Mouse (Mus musculus) megakaryocyte, embryonic 14.5 days (primary cell): Measurements from ENCODE around the gene Tek. TPM values are rescaled to one million over a fixed set of nuclear protein-coding genes. Genes with fewer than 3 reads are reported as not detected.

Experiments
- H3K27me3 ChIP-seq: replicated peaks from 2 replicates; pipeline ENCODE3; 2012; ENCODE audit warnings: inconsistent platforms
- H3K36me3 ChIP-seq: replicated peaks from 2 replicates; pipeline ENCODE3; 2012; ENCODE audit warnings: low read length, inconsistent platforms, mixed read lengths
- H3K4me1 ChIP-seq: 2 replicates; pipeline ENCODE4 v1.6.1; 2012; ENCODE audit warnings: inconsistent platforms
- H3K4me3 ChIP-seq: replicated peaks from 2 replicates; pipeline ENCODE3; 2012; ENCODE audit warnings: moderate library complexity, mild to moderate bottlenecking, inconsistent platforms
- H3K9me3 ChIP-seq: 2 replicates; pipeline ENCODE4 v1.6.1; 2012; ENCODE audit warnings: inconsistent platforms
- FLI1 ChIP-seq: IDR thresholded peaks from 2 replicates; pipeline ENCODE4 v1.6.1; 2012; ENCODE audit warnings: low read length, inconsistent platforms, mixed read lengths
- GATA1 ChIP-seq: IDR thresholded peaks from 3 replicates; pipeline ENCODE4 v1.6.1; 2012; ENCODE audit warnings: mixed read lengths, low read length, inconsistent platforms, borderline replicate concordance
- polyA plus RNA-seq: library from polyadenylated mRNA; stranded (reverse); fragments of >175 nt; gene quantifications from 2 replicates; pipeline ENCODE4 v1.2.3, GENCODE M21; 2012; ENCODE audit warnings: low replicate concordance; ENCODE audit not compliant: insufficient read depth

Gene Tek
- polyA plus RNA-seq, 1 experiment = 0.12 TPM

- TF ChIP-seq GATA1 (no peak), FLI1 (no peak)
- Histone ChIP-seq H3K27me3 (no peaks in the 10 kb centered on the region), H3K9me3 (no peaks in the 10 kb centered on the region; the same call in 1 of the 2 replicates), H3K36me3 (no peaks in the 10 kb centered on the region), H3K4me3 (peak overlapping the region; percentile 8), H3K4me1 (peaks cover 19% of the 10 kb centered on the region; the same call in 1 of the 2 replicates)
These were observed 162.7 kb downstream of the Tek start for GRCm38 (mm10) chr4:94901780-94902179.

Other genes with a start within 250 kb of the Tek start
- not detected in 2 replicates for gene Gm10306, start 182.7 kb upstream of the Tek start, polyA plus RNA-seq
- gene Caap1, start 182.5 kb upstream of the Tek start, polyA plus RNA-seq = 3.7 TPM in 1 of 2 replicates, not detected in the other
- gene Plaa, start 136.0 kb upstream of the Tek start, polyA plus RNA-seq = 31.1 and 72.2 TPM in 2 replicates
- gene Ift74, start 124.8 kb upstream of the Tek start, polyA plus RNA-seq = 0.89 TPM in 1 of 2 replicates, not detected in the other
- gene Lrrc19, start 89.1 kb upstream of the Tek start, polyA plus RNA-seq = not detected in 2 replicates
- not detected in 2 replicates for gene Eqtn, start 189.6 kb downstream of the Tek start, polyA plus RNA-seq
- gene Mysm1, start 239.8 kb downstream of the Tek start, polyA plus RNA-seq = 0.39 TPM in 1 of 2 replicates, not detected in the other